Mouse (Mus musculus): ENCODE data around the gene Wt1. TPM values are rescaled to one million over a fixed set of nuclear protein-coding genes. Genes with fewer than 3 reads are reported as not detected.

Gene Wt1
- total and polyA plus RNA-seq, 2 experiments from 2014 or later = 0.28 TPM; not detected in 1

- 61% methylated on average over 4 of the region's 4 CpGs for WGBS
- 0 out of 2 replicates have a peak overlapping the region, but pooled peaks have one; percentile 0 for H3K27ac ChIP-seq (ENCODE audit: low read depth, low read length)
Measured at GRCm38 (mm10) chr2:105089083-105089482, 37.2 kb upstream of the Wt1 start.

GRCm38 (mm10) chr2:105089581-105090508 lies 36.5 kb upstream of the Wt1 start:
- peak; percentile 84 for DNase-seq (ENCODE audit: low spot score)
- H3K36me3 ChIP-seq (ENCODE audit: insufficient read depth, low read length) = no peaks in the 10 kb centered on the region
- 0 out of 2 replicates have a peak overlapping the region, but pooled peaks have one; percentile 32 for H3K27ac ChIP-seq (ENCODE audit: low read depth, low read length)
- no peak; the same call in 1 of the 2 replicates for ATAC-seq (ENCODE audit: low FRiP score)
- peaks cover 8% of the 10 kb centered on the region for H3K4me1 ChIP-seq (ENCODE audit: insufficient read depth, low read length)
- no peak overlapping the region for H3K4me3 ChIP-seq (ENCODE audit: low read depth, low read length)
- H3K4me2 ChIP-seq (ENCODE audit: low read depth, low read length, poor library complexity, severe bottlenecking) = no peak overlapping the region
- H3K27me3 ChIP-seq (ENCODE audit: insufficient read depth, low read length) = no peaks in the 10 kb centered on the region
- WGBS = 20% methylated on average over 7 of the region's 7 CpGs
- no peak overlapping the region for H3K9ac ChIP-seq (replicated peaks; ENCODE audit: low read length, poor library complexity, severe bottlenecking)
- H3K9me3 ChIP-seq (ENCODE audit: low read length) = no peaks in the 10 kb centered on the region
- no peak for TF ChIP-seq CTCF (IDR thresholded peaks at IDR 0.05)

More at GRCm38 (mm10) chr2:105089083-105089482, 37.2 kb upstream of the Wt1 start:
- DNase-seq (ENCODE audit: low spot score) = no peak
- H3K27me3 ChIP-seq (ENCODE audit: insufficient read depth, low read length) = no peaks in the 10 kb centered on the region
- no peak overlapping the region for H3K4me2 ChIP-seq (ENCODE audit: low read depth, low read length, poor library complexity, severe bottlenecking)
- H3K9me3 ChIP-seq (ENCODE audit: low read length) = no peaks in the 10 kb centered on the region
- no peak for TF ChIP-seq CTCF (IDR thresholded peaks at IDR 0.05)
- no peak for ATAC-seq (ENCODE audit: low FRiP score)
- H3K36me3 ChIP-seq (ENCODE audit: insufficient read depth, low read length) = no peaks in the 10 kb centered on the region
- H3K4me1 ChIP-seq (ENCODE audit: insufficient read depth, low read length) = peaks cover 8% of the 10 kb centered on the region
- no peak overlapping the region for H3K4me3 ChIP-seq (ENCODE audit: low read depth, low read length)
- H3K9ac ChIP-seq (replicated peaks; ENCODE audit: low read length, poor library complexity, severe bottlenecking) = no peak overlapping the region

GRCm38 (mm10) chr2:105090991-105091390 lies 35.3 kb upstream of the Wt1 start:
- no peak for ATAC-seq (ENCODE audit: low FRiP score)
- no peak overlapping the region for H3K4me2 ChIP-seq (ENCODE audit: low read depth, low read length, poor library complexity, severe bottlenecking)
- no peak for DNase-seq (ENCODE audit: low spot score)
- H3K4me3 ChIP-seq (ENCODE audit: low read depth, low read length) = no peak overlapping the region
- H3K9me3 ChIP-seq (ENCODE audit: low read length) = no peaks in the 10 kb centered on the region
- no peak overlapping the region for H3K9ac ChIP-seq (replicated peaks; ENCODE audit: low read length, poor library complexity, severe bottlenecking)
- H3K27ac ChIP-seq (ENCODE audit: low read depth, low read length) = no peak overlapping the region
- H3K4me1 ChIP-seq (ENCODE audit: insufficient read depth, low read length) = peaks cover 8% of the 10 kb centered on the region
- 91% methylated on average over 5 of the region's 5 CpGs for WGBS
- no peak for TF ChIP-seq CTCF (IDR thresholded peaks at IDR 0.05)
- H3K36me3 ChIP-seq (ENCODE audit: insufficient read depth, low read length) = no peaks in the 10 kb centered on the region
- H3K27me3 ChIP-seq (ENCODE audit: insufficient read depth, low read length) = no peaks in the 10 kb centered on the region

GRCm38 (mm10) chr2:105091718-105092117 lies 34.6 kb upstream of the Wt1 start, which contains the start of gene Gm11060:
TSS of gene Gm11060 (plus strand) at chr2:105092018.
- 83% methylated on average over 2 of the region's 2 CpGs for WGBS
- H3K9me3 ChIP-seq (ENCODE audit: low read length) = no peaks in the 10 kb centered on the region
- ATAC-seq (ENCODE audit: low FRiP score) (no peak), DNase-seq (ENCODE audit: low spot score) (no peak)
- no peaks in the 10 kb centered on the region for H3K27me3 ChIP-seq (ENCODE audit: insufficient read depth, low read length)
- no peak within 1 kb of the TSS for H3K4me3 ChIP-seq (ENCODE audit: low read depth, low read length)
- peaks cover 8% of the 10 kb centered on the region for H3K4me1 ChIP-seq (ENCODE audit: insufficient read depth, low read length)
- no peaks in the 10 kb centered on the region for H3K36me3 ChIP-seq (ENCODE audit: insufficient read depth, low read length)
- H3K27ac ChIP-seq (ENCODE audit: low read depth, low read length) = no peak within 1 kb of the TSS
- H3K4me2 ChIP-seq (ENCODE audit: low read depth, low read length, poor library complexity, severe bottlenecking) = no peak within 1 kb of the TSS
- no peak for TF ChIP-seq CTCF (IDR thresholded peaks at IDR 0.05)
- H3K9ac ChIP-seq (replicated peaks; ENCODE audit: low read length, poor library complexity, severe bottlenecking) = no peak within 1 kb of the TSS

- Histone ChIP-seq H3K9me3 (ENCODE audit: low read length) (no peaks in the 10 kb centered on the region), H3K4me2 (ENCODE audit: low read depth, low read length, poor library complexity, severe bottlenecking) (no peak overlapping the region), H3K4me1 (ENCODE audit: insufficient read depth, low read length) (no peaks in the 10 kb centered on the region), H3K27ac (ENCODE audit: low read depth, low read length) (no peak overlapping the region), H3K4me3 (ENCODE audit: low read depth, low read length) (no peak overlapping the region), H3K9ac (replicated peaks; ENCODE audit: low read length, poor library complexity, severe bottlenecking) (no peak overlapping the region), H3K27me3 (ENCODE audit: insufficient read depth, low read length) (no peaks in the 10 kb centered on the region; the same call in 1 of the 2 replicates), H3K36me3 (ENCODE audit: insufficient read depth, low read length) (no peaks in the 10 kb centered on the region)
- WGBS = 83% methylated on average over 22 of the region's 22 CpGs
- no peak for TF ChIP-seq CTCF (IDR thresholded peaks at IDR 0.05)
- ATAC-seq (ENCODE audit: low FRiP score) (no peak), DNase-seq (ENCODE audit: low spot score) (peak; percentile 2)
Measured at GRCm38 (mm10) chr2:105097294-105097953, 28.9 kb upstream of the Wt1 start.

Measured in midbrain, postnatal 0 days (tissue).